Mouse (Mus musculus) neural tube, embryonic 13.5 days (tissue): Measurements from ENCODE around the gene Eif3m. TPM values are rescaled to one million over a fixed set of nuclear protein-coding genes. Genes with fewer than 3 reads are reported as not detected.
"Not testable (repeated sequence)": the region's sequence is repeated elsewhere in the genome, so short reads cannot be mapped to it uniquely, and the experiment has no call there.

Experiments
- ATAC-seq: fragments of 200-750 bp; cut with Nextera tagmentation; 2 replicates; pipeline ENCODE4 v1.8.0; 2017; ENCODE audit warnings: low read depth, mild to moderate bottlenecking, moderate TSS enrichment, moderate library complexity
- H3K27ac ChIP-seq: fragments of 300-500 bp; sonication (generic); replicated peaks from 2 replicates; pipeline ENCODE4 v1.5.1; 2015; ENCODE audit warnings: moderate library complexity, mild to moderate bottlenecking, inconsistent platforms
- H3K27me3 ChIP-seq: fragments of 300-500 bp; sonication (generic); 2 replicates; pipeline ENCODE4 v1.6.1; 2015; ENCODE audit warnings: mild to moderate bottlenecking, inconsistent platforms
- H3K36me3 ChIP-seq: fragments of 300-500 bp; sonication (generic); 2 replicates; pipeline ENCODE4 v1.6.1; 2015; ENCODE audit warnings: mild to moderate bottlenecking, inconsistent platforms
- H3K4me1 ChIP-seq: fragments of 300-500 bp; sonication (generic); replicated peaks from 2 replicates; pipeline ENCODE4 v1.6.1; 2015; ENCODE audit warnings: inconsistent platforms
- H3K4me2 ChIP-seq: fragments of 300-500 bp; sonication (generic); 2 replicates; pipeline ENCODE4 v1.6.1; 2015; ENCODE audit warnings: inconsistent platforms, mild to moderate bottlenecking, moderate library complexity
- H3K4me3 ChIP-seq: fragments of 300-500 bp; sonication (generic); 2 replicates; pipeline ENCODE4 v1.5.1; 2015; ENCODE audit warnings: mild to moderate bottlenecking, inconsistent platforms
- H3K9ac ChIP-seq: fragments of 300-500 bp; sonication (generic); 2 replicates; pipeline ENCODE4 v1.6.1; 2015; ENCODE audit warnings: moderate library complexity, mild to moderate bottlenecking, inconsistent platforms
- H3K9me3 ChIP-seq: fragments of 300-500 bp; sonication (generic); 2 replicates; pipeline ENCODE4 v1.6.1; 2016; ENCODE audit warnings: inconsistent platforms
- WGBS: fragments of 180-500 bp; shearing (Covaris S2); methylation state at CpG from one replicate; pipeline ENCODE4 v1.1.7; 2015; 5-methylcytosine and 5-hydroxymethylcytosine counted together
- polyA plus RNA-seq: library from polyadenylated mRNA; unstranded; fragments of >200 nt; fragmentation: Nextera tagmentation; extraction: Ambion mirVana; gene quantifications from 2 replicates; pipeline ENCODE4 v1.2.1, GENCODE M21; 2015

Gene Eif3m
- polyA plus RNA-seq, 1 experiment from 2014 or later, result 207 TPM

- Histone ChIP-seq H3K4me3 (no peak overlapping the region), H3K27me3 (no peaks in the 10 kb centered on the region), H3K36me3 (no peaks in the 10 kb centered on the region), H3K4me1 (peaks cover 2% of the 10 kb centered on the region), H3K4me2 (no peak overlapping the region), H3K9me3 (no peaks in the 10 kb centered on the region), H3K27ac (no peak overlapping the region), H3K9ac (no peak overlapping the region)
- WGBS, result 90% methylated on average over 5 of the region's 5 CpGs
- ATAC-seq, result no peak
Measured at GRCm38 (mm10) chr2:105030505-105030904, 13.6 kb upstream of the Eif3m start.

GRCm38 (mm10) chr2:105028806-105029205 is 11.9 kb upstream of the Eif3m start:
- no peak overlapping the region for H3K4me3 ChIP-seq
- no peak overlapping the region for H3K9ac ChIP-seq
- H3K36me3 ChIP-seq, result no peaks in the 10 kb centered on the region
- ATAC-seq, result no peak
- no peaks in the 10 kb centered on the region for H3K9me3 ChIP-seq
- no peak overlapping the region for H3K4me2 ChIP-seq
- H3K27ac ChIP-seq, result no peak overlapping the region
- no peaks in the 10 kb centered on the region for H3K27me3 ChIP-seq
- WGBS, result 80% methylated on average over 5 of the region's 5 CpGs
- no peaks in the 10 kb centered on the region for H3K4me1 ChIP-seq

- no peak overlapping the region for H3K4me2 ChIP-seq
- WGBS, result 75% methylated on average over 22 of the region's 22 CpGs
- H3K4me1 ChIP-seq, result no peaks in the 10 kb centered on the region
- H3K27ac ChIP-seq, result no peak overlapping the region
- no peak overlapping the region for H3K4me3 ChIP-seq
- H3K9ac ChIP-seq, result no peak overlapping the region
- no peaks in the 10 kb centered on the region for H3K9me3 ChIP-seq
- no peak for ATAC-seq
- H3K27me3 ChIP-seq, result no peaks in the 10 kb centered on the region
- H3K36me3 ChIP-seq, result no peaks in the 10 kb centered on the region
Measured at GRCm38 (mm10) chr2:105026950-105027695, 10.2 kb upstream of the Eif3m start.

GRCm38 (mm10) chr2:105025610-105026009 is 8.7 kb upstream of the Eif3m start:
- 81% methylated on average over 12 of the region's 12 CpGs for WGBS
- not testable (repeated sequence) for H3K4me3 ChIP-seq, H3K27me3 ChIP-seq, H3K4me1 ChIP-seq, H3K9me3 ChIP-seq, H3K4me2 ChIP-seq, H3K27ac ChIP-seq, H3K36me3 ChIP-seq, ATAC-seq, H3K9ac ChIP-seq

- no peak overlapping the region for H3K27ac ChIP-seq
- no peaks in the 10 kb centered on the region for H3K36me3 ChIP-seq
- H3K4me3 ChIP-seq, result no peak overlapping the region
- no peak overlapping the region for H3K4me2 ChIP-seq
- no peak overlapping the region for H3K9ac ChIP-seq
- H3K9me3 ChIP-seq, result no peaks in the 10 kb centered on the region
- ATAC-seq, result no peak
- no peaks in the 10 kb centered on the region for H3K4me1 ChIP-seq
- H3K27me3 ChIP-seq, result no peaks in the 10 kb centered on the region
- WGBS, result 70% methylated on average over 4 of the region's 4 CpGs
Measured at GRCm38 (mm10) chr2:105023815-105024214, 6.9 kb upstream of the Eif3m start.

GRCm38 (mm10) chr2:105023031-105023615 is 6.2 kb upstream of the Eif3m start:
- Histone ChIP-seq H3K27me3 (no peaks in the 10 kb centered on the region), H3K9ac (no peak overlapping the region), H3K27ac (no peak overlapping the region), H3K4me1 (no peaks in the 10 kb centered on the region), H3K9me3 (no peaks in the 10 kb centered on the region), H3K4me2 (no peak overlapping the region), H3K36me3 (no peaks in the 10 kb centered on the region), H3K4me3 (no peak overlapping the region)
- no peak for ATAC-seq
- 73% methylated on average over 6 of the region's 6 CpGs for WGBS

GRCm38 (mm10) chr2:105021836-105022235 is 5.0 kb upstream of the Eif3m start:
- Histone ChIP-seq H3K9ac (no peak overlapping the region), H3K4me2 (no peak overlapping the region), H3K36me3 (no peaks in the 10 kb centered on the region), H3K9me3 (no peaks in the 10 kb centered on the region), H3K27me3 (no peaks in the 10 kb centered on the region), H3K4me3 (no peak overlapping the region), H3K27ac (no peak overlapping the region), H3K4me1 (peaks cover 7% of the 10 kb centered on the region)
- ATAC-seq, result no peak
- 91% methylated on average over 2 of the region's 2 CpGs for WGBS

- ATAC-seq, result no peak
- 71% methylated on average over 12 of the region's 12 CpGs for WGBS
- Histone ChIP-seq H3K9ac (no peak overlapping the region), H3K4me2 (no peak overlapping the region), H3K36me3 (no peaks in the 10 kb centered on the region), H3K4me1 (peaks cover 8% of the 10 kb centered on the region), H3K9me3 (no peaks in the 10 kb centered on the region), H3K4me3 (no peak overlapping the region), H3K27ac (no peak overlapping the region), H3K27me3 (no peaks in the 10 kb centered on the region)
Measured at GRCm38 (mm10) chr2:105021256-105021655, 4.4 kb upstream of the Eif3m start.

GRCm38 (mm10) chr2:105019457-105019856 is 2.6 kb upstream of the Eif3m start:
- no peak overlapping the region for H3K4me2 ChIP-seq
- H3K9ac ChIP-seq, result no peak overlapping the region
- H3K4me3 ChIP-seq, result no peak overlapping the region
- H3K9me3 ChIP-seq, result no peaks in the 10 kb centered on the region
- H3K27me3 ChIP-seq, result no peaks in the 10 kb centered on the region
- no peak overlapping the region for H3K27ac ChIP-seq
- no peaks in the 10 kb centered on the region for H3K36me3 ChIP-seq
- H3K4me1 ChIP-seq, result peaks cover 22% of the 10 kb centered on the region
- ATAC-seq, result no peak
- WGBS, result 96% methylated on average over 1 of the region's 1 CpGs

GRCm38 (mm10) chr2:105017802-105018201 is 922 bp upstream of the Eif3m start:
- H3K4me3 ChIP-seq, result peak overlapping the region; percentile 92; the same call in 1 of the 2 replicates
- no peaks in the 10 kb centered on the region for H3K27me3 ChIP-seq
- WGBS, result 83% methylated on average over 3 of the region's 3 CpGs
- no peak for ATAC-seq
- peaks cover 22% of the 10 kb centered on the region for H3K4me1 ChIP-seq
- H3K27ac ChIP-seq, result no peak overlapping the region
- no peak overlapping the region for H3K4me2 ChIP-seq
- no peak overlapping the region for H3K9ac ChIP-seq
- no peaks in the 10 kb centered on the region for H3K9me3 ChIP-seq
- peaks cover 10% of the 10 kb centered on the region for H3K36me3 ChIP-seq

GRCm38 (mm10) chr2:105016192-105016966 is 501 bp downstream of the Eif3m start:
- H3K4me2 ChIP-seq, result peak overlapping the region; percentile 93
- no peaks in the 10 kb centered on the region for H3K27me3 ChIP-seq
- peaks cover 23% of the 10 kb centered on the region for H3K36me3 ChIP-seq
- ATAC-seq, result peak; percentile 88
- H3K9me3 ChIP-seq, result no peaks in the 10 kb centered on the region
- under 1% methylated on average over 43 of the region's 43 CpGs for whole genome bisulfite sequencing
- peak overlapping the region; percentile 89 for H3K9ac ChIP-seq
- H3K4me1 ChIP-seq, result peaks cover 22% of the 10 kb centered on the region
- peak overlapping the region; percentile 92 for H3K4me3 ChIP-seq
- peak overlapping the region; percentile 85 for H3K27ac ChIP-seq

GRCm38 (mm10) chr2:105007236-105007635 is 9.6 kb downstream of the Eif3m start:
- Histone ChIP-seq H3K9ac (no peak overlapping the region), H3K4me1 (no peaks in the 10 kb centered on the region), H3K36me3 (peaks cover 78% of the 10 kb centered on the region), H3K4me2 (no peak overlapping the region), H3K4me3 (no peak overlapping the region), H3K9me3 (no peaks in the 10 kb centered on the region), H3K27me3 (no peaks in the 10 kb centered on the region), H3K27ac (no peak overlapping the region)
- ATAC-seq, result no peak
